Mouse (Mus musculus) testis, adult 2 months (tissue): ENCODE data around the gene Rffl.

Experiments used
- CTCF ChIP-seq: fragments of 200-500 bp; IDR thresholded peaks from 2 replicates; pipeline ENCODE4 v1.5.1; 2012; ENCODE audit warnings: low read depth, mild to moderate bottlenecking, inconsistent platforms, low read length, moderate library complexity; ENCODE audit not compliant: control insufficient read depth, insufficient read depth, insufficient replicate concordance
- POLR2A ChIP-seq: fragments of 200-500 bp; IDR thresholded peaks from 2 replicates; pipeline ENCODE4 v1.6.1; 2012; ENCODE audit warnings: low read depth, mild to moderate bottlenecking, inconsistent platforms, low read length, moderate library complexity; ENCODE audit not compliant: control insufficient read depth

- TF ChIP-seq CTCF = no peak
- no peak for TF ChIP-seq POLR2A
These were observed 1.4 kb downstream of the Rffl start for GRCm38 (mm10) chr11:82869506-82870172.
